Mouse (Mus musculus): Measurements from ENCODE around the gene Mmab. TPM values are rescaled to one million over a fixed set of nuclear protein-coding genes. Genes with fewer than 3 reads are reported as not detected.

Mmab gene
- total RNA-seq, 2 experiments from 2014 or later: 17.3 to 19.9 TPM

- no peak for DNase-seq (ENCODE audit: extremely low spot score in 1 of 2, low spot score in 1 of 2)
These were observed 9.5 kb downstream of the Mmab start for GRCm38 (mm10) chr5:114434359-114434758.

DNA sequence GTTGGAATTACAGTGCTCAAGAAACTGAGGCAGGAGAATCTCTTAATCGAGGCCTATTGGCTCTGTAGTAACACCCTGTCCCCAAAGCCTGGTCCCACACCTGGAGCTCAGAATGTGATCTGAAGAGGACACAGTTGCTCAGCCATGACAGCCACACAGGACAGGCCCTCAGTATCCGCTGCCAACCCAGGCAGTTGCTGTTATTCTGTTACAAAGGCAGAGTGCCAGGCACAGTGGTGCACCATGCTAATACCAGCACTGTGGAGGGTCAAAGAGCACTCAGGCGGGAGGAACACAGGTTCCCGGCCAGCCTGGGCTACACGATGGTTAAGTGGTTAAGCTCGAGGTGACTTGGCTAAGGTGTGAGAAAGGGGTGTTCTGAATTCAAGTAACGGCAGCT, 14.1 kb downstream of the Mmab start:
- no peak for DNase-seq (ENCODE audit: extremely low spot score in 1 of 2, low spot score in 1 of 2)

DNA sequence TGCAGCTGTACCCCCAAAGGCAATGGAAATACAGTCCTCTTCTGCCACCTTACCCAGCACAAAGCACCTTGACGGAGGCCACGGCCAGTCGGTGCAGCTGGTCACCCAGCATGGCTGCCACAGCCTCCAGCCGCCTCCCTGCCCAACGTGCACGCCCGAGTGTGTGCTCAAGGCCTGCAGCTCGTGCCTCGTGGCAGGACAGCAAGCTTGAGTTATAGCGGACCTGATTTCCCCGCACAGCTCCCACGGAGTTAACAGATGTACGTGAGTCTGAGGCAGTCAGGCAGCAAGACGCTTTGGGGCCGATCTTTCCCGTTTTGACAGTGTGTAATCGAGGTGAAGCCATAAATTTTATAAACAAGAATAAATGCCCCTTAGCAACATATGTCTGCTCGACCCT, 15.2 kb downstream of the Mmab start:
- no peak for DNase-seq (ENCODE audit: extremely low spot score in 1 of 2, low spot score in 1 of 2)

DNA sequence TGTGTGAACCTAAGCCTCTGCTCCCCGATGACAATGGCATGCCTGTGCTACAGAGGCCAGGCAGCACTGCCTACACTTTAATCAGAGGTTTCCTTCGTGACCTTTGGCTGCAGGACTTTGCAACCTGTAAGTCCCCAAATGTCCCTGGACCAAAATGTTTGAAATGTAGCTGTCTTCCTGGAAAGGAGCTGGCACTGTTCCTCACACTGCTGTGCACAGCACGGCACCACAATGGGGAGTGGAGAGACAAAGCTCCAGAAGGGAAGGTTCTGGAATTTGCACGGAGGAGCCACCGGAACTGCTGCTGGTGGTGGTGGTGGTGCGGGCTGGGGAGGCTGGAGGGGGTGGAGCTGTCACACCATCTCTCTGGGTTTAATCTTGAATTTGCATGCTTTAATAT, 17.1 kb downstream of the Mmab start:
- DNase-seq (ENCODE audit: extremely low spot score in 1 of 2, low spot score in 1 of 2): no peak

DNA sequence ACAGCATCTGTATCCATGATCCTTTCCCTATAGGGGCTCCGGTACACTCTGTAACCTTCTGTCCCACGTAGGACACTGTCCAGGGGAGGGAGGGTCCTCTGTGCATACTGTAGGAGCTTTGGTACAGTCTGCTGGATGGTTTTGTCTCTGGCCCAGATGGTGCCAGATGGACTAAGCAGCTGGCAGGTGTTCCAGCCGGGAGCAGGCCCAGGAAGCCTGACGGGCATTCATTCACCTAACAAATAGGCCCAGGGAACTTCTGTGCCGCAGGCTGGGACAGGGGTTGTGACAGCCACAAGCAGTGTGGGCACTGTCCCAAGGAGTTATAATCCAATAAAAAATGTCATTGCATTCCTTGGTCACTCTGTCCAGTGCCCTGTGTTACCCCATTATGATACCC, 19.9 kb downstream of the Mmab start:
- DNase-seq (ENCODE audit: extremely low spot score in 1 of 2, low spot score in 1 of 2): no peak

- no peak for DNase-seq (ENCODE audit: extremely low spot score in 1 of 2, low spot score in 1 of 2)
These were observed 21.3 kb downstream of the Mmab start for GRCm38 (mm10) chr5:114422591-114422990.

- DNase-seq (ENCODE audit: extremely low spot score in 1 of 2, low spot score in 1 of 2): no peak
These were observed 22.1 kb downstream of the Mmab start for GRCm38 (mm10) chr5:114421561-114422298.

DNA sequence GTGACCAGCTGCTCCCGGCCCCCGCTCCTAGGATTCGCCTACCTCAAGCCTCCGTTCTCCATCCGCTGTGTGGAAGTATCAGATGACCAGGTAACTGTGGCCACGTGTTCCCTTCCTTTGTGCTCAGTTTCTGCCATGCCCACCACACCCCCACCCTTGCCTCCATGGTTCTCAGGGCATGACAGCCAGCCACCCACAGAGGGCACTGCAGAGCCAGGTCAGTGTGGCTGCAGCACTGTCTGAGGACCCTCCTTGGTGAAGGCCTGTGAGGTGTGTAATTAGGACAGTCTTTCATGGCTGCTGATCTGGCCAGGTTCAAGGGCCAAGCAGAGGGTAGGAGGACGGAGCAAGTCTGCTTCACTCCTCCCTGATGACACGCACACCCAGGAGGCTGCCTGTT, 25.3 kb downstream of the Mmab start:
- DNase-seq (ENCODE audit: extremely low spot score in 1 of 2, low spot score in 1 of 2): no peak

GRCm38 (mm10) chr5:114416855-114417254, 27.0 kb downstream of the Mmab start:
- DNase-seq (ENCODE audit: extremely low spot score in 1 of 2, low spot score in 1 of 2): no peak

- no peak for DNase-seq (ENCODE audit: extremely low spot score in 1 of 2, low spot score in 1 of 2)
These were observed 28.3 kb downstream of the Mmab start for GRCm38 (mm10) chr5:114415606-114416005.

GRCm38 (mm10) chr5:114413067-114413735, 30.7 kb downstream of the Mmab start:
- no peak for DNase-seq (ENCODE audit: extremely low spot score in 1 of 2, low spot score in 1 of 2)

DNA sequence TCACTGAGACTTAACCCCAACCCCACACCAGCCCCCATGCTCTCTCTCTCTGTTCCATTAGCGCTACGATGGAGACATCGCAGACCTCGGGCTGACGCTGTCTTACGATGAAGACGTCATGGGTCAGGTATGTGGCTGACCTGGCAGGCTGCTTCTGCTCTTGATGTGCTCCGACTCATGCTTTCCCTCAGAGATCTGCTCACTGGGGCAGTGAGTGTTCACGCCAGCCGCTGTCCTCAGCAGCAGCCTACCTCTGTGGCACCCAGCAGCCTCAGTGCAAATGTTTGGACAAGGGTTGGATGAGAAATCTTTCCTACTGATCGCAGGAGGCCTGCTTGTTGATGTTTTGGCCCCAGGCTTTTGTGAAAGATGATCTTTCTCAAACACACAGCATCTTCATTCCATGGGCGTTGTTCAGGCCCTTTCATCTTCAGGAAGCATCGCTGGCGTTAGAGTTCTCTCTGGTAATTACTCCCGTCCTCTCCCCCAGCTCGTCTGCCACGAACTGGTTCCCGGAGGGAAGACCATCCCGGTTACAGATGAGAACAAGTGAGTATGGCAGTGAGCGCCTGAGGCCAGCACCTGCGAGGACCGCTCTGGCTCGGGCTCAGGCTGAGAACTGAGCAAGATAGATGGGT, 31.4 kb downstream of the Mmab start:
- DNase-seq (ENCODE audit: extremely low spot score in 1 of 2, low spot score in 1 of 2): no peak

DNA sequence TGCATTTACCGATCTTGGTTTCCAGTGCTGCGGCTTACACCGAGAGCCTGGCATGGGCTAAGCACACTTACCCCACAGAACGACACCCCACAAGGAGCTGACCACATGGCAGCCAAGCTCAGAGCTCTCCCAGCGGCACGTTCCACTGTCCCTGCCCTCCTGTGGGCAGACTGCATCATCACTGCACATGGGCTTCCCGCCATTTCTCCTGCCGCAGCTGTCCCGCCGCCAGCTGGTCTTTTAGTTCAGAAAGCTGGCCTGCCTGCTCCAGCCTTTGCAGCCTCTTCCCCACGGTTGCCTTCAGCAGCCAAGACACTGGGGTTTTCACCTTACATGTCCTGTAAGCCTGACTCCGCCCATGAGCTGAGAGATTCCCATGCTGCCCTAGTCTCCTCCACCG, 33.4 kb downstream of the Mmab start:
- DNase-seq (ENCODE audit: extremely low spot score in 1 of 2, low spot score in 1 of 2): no peak

- DNase-seq (ENCODE audit: extremely low spot score in 1 of 2, low spot score in 1 of 2): no peak
These were observed 35.0 kb downstream of the Mmab start for GRCm38 (mm10) chr5:114408846-114409245.

DNA sequence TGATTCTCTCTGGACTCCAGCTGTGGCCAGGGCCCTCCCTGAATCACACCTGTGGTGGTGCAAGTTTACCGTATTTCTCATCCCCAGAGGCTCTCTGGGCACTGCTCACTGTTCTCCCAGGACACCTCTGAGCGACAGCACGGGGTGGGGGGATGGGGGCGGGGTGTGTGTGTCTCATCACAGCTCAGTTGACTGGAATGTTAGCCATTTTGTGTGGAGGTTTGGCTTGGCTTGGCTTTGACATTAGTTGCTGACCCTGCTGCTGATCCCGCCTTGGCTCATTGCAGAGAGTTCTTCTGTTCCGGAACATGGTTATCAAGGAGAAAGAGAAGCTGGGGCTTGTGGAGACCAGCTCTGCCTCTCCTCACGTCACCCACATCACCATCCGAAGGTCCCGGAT, 36.0 kb downstream of the Mmab start:
- DNase-seq (ENCODE audit: extremely low spot score in 1 of 2, low spot score in 1 of 2): no peak

DNA sequence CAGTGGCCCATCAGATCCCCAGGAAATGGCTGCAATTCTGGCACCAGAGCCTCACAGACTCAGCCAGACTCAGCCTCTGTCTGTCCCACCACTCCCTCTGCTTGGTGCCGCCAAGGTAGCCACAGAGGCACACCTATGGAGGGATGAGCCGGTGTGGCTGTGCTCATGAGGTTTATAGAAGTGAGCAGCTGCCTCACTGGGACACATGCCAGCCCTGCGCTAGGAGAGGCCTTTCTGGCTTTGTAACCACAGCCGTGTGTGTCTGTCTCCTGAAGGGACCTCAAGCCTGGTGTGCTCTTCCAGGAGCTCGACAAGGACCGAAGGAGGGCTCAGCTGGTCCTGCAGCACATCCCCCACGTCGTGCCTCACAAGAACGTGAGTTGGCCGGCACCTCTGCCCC, 36.6 kb downstream of the Mmab start:
- no peak for DNase-seq (ENCODE audit: extremely low spot score in 1 of 2, low spot score in 1 of 2)

DNA sequence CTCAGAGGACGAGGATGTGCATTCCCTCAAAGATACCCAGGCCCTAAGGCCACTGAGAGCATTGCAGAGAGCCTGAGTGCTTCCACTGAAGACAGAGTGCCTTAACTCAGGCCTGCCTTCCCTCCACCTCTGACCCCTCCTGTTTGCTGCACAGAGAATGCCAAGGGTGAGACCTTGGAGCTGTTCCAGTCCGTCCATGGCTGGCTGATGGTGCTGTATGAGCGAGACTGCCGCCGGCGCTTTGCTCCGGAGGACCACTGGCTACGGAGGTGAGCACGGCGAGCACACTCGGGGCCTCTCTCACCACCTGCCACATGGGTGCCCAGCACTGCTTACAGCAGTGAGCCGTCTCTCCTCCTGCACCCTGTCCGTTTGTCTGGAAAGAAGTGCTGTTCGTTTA, 37.3 kb downstream of the Mmab start:
- no peak for DNase-seq (ENCODE audit: extremely low spot score in 1 of 2, low spot score in 1 of 2)

- DNase-seq (ENCODE audit: extremely low spot score in 1 of 2, low spot score in 1 of 2): no peak
These were observed 50.7 kb downstream of the Mmab start for GRCm38 (mm10) chr5:114393169-114393568.

DNA sequence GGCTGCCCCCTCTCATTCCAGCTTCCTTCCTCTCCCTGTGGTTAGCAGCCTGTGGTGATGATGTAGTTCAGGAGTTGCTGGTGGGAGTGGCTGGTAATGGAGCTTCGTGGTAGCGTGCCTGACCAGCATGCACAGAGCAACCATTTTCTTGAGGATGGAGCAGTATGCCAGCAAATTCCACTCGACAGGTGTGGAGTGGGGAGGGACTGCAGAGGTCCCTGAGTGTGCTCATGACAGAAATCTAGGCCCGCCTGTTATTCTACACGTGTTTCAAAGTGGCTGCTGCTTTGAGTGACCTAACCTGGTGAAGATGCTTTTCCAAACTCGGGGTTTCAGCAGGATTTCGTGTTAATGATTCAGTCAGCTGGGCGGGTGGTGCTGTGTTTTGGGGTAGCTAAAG, 59.4 kb downstream of the Mmab start:
- no peak for DNase-seq (ENCODE audit: extremely low spot score in 1 of 2, low spot score in 1 of 2)

DNA sequence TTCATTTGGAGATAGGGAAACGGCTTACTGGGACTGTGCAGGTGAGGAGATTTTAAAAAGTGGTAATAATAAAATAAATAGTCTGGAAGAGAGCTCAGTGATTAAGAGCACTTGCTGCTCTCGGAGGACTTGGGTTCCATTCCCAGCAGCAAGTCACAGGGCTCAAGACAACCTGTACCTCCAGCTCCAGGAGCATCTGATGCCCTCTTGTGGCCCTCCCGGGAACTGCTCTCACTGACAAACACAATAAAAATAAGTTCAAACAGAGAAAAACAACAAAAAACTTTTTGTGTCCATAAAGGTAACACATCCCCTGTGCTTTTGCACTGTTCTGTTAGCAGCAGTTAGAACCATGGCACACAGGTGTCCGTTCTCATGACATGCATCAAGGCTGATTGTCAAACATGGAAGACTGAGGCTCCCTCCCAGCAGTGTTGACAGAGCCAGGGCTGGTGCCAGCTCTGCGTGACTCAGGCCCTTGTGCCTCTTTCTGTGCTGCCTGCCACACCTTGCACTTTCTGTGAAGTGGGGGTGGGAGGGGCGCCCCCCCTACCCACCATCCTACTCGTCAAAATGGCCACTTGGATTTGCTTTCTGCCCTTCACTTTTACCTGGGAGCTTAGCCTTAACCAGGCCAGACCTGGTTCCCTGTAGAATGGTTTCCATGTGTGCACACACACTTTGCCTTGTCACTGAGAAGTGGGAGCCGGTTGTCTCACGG, 60.5 kb downstream of the Mmab start:
- peak in 1 of 2 experiments; percentile 49 for DNase-seq (ENCODE audit: extremely low spot score in 1 of 2, low spot score in 1 of 2)

Measured in layer of hippocampus, postnatal 25 days (tissue).